Mouse (Mus musculus): ENCODE results near the gene Mterf1b.

Gene Mterf1b

DNA sequence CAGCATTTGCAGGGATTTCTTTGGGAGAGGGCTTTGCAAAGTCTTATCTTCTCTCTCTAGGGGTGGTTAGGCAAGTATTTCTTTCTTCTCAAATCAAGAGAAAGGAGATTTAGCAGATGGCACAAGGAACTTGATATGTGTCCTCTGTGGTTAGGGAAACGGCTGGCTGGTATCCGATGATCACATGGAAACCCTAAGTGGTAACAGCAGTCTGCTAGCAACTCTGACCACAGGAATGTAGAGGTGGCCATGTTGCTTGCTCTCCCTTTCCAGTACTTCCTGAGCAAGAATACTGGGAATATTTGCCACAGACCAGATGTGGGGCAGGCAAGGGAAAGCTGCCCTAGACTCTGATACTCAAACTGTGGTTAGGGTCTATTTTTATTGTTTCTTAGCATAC lies 53.9 kb downstream of the Mterf1b start:
- DNase-seq, result no peak

Data from lung, postnatal 10 days (tissue).